Mouse (Mus musculus) ES-E14 (cell line): ENCODE measurements around the gene Ank3. TPM values are rescaled to one million over a fixed set of nuclear protein-coding genes. Genes with fewer than 3 reads are reported as not detected.

Source experiments
- DNase-seq: peaks from one replicate; pipeline ENCODE4 v3.0.0-alpha.2; 2013; ENCODE audit warnings: low read depth, low spot score
- H3K27ac ChIP-seq: 2 replicates; pipeline ENCODE4 v1.5.1; 2012; ENCODE audit warnings: low read depth, mild to moderate bottlenecking, low read length, moderate library complexity, mixed read lengths; ENCODE audit not compliant: poor library complexity, insufficient read depth, severe bottlenecking
- H3K36me3 ChIP-seq: 2 replicates; pipeline ENCODE4 v1.6.1; 2012; ENCODE audit warnings: mild to moderate bottlenecking, low read length, moderate library complexity, mixed read lengths; ENCODE audit not compliant: control insufficient read depth, poor library complexity, insufficient read depth, severe bottlenecking
- H3K4me1 ChIP-seq, 2 experiments: fragments of 150-350 bp in 1 of 2; sonication (generic) in 1 of 2; 2 replicates each; pipeline ENCODE4 v1.6.1; 2012; ENCODE audit warnings: low read length in 2 of 2, mild to moderate bottlenecking in 1 of 2, mixed read lengths in 1 of 2; ENCODE audit not compliant: control insufficient read depth in 2 of 2, insufficient read depth in 2 of 2, poor library complexity in 1 of 2
- H3K4me3 ChIP-seq, 2 experiments: fragments of 150-350 bp in 1 of 2; sonication (generic) in 1 of 2; 2 replicates each; pipeline ENCODE4 v1.5.1; 2012; ENCODE audit warnings: low read length in 2 of 2, low read depth in 1 of 2, mild to moderate bottlenecking in 1 of 2, mixed read lengths in 1 of 2; ENCODE audit not compliant: insufficient read depth in 1 of 2, poor library complexity in 1 of 2, severe bottlenecking in 1 of 2
- H3K9ac ChIP-seq: 2 replicates; pipeline ENCODE4 v1.6.1; 2012; ENCODE audit warnings: low read depth, mild to moderate bottlenecking, low read length, mixed read lengths; ENCODE audit not compliant: poor library complexity, insufficient read depth, severe bottlenecking
- H3K9me3 ChIP-seq: fragments of 150-350 bp; sonication (generic); 2 replicates; pipeline ENCODE4 v1.6.1; 2012; ENCODE audit warnings: low read depth, mild to moderate bottlenecking, low read length; ENCODE audit not compliant: control insufficient read depth, insufficient read depth
- CHD2 ChIP-seq: IDR thresholded peaks from 2 replicates; pipeline ENCODE4 v1.6.1; 2014; ENCODE audit warnings: mild to moderate bottlenecking, low read depth, low read length, inconsistent platforms
- HCFC1 ChIP-seq: IDR thresholded peaks from 2 replicates; pipeline ENCODE4 v1.6.1; 2012; ENCODE audit warnings: low read length, inconsistent platforms, borderline replicate concordance; ENCODE audit not compliant: insufficient read depth
- MAFK ChIP-seq: IDR thresholded peaks from 2 replicates; pipeline ENCODE4 v1.6.1; 2014; ENCODE audit warnings: mild to moderate bottlenecking, low read depth, low read length, inconsistent platforms; ENCODE audit not compliant: insufficient read depth
- ZC3H11A ChIP-seq: IDR thresholded peaks from 2 replicates; pipeline ENCODE4 v1.6.1; 2012; ENCODE audit warnings: low read depth, mild to moderate bottlenecking, inconsistent platforms, low read length, borderline replicate concordance
- ZNF384 ChIP-seq: IDR thresholded peaks from 2 replicates; pipeline ENCODE4 v1.6.1; 2012; ENCODE audit warnings: low read depth, low read length, inconsistent platforms
- in situ Hi-C, 2 experiments: fragments of 600-800 bp; cut with MboI; formaldehyde crosslinking; loops; one replicate each; pipeline ENCODE4 v1.15.1; 2025; ENCODE audit warnings: low sequenced_read_pairs in 2 of 2, inconsistent platforms in 1 of 2; ENCODE audit not compliant: unreplicated experiment in 2 of 2
- total RNA-seq: library from RNA; depleted of rRNA; stranded (reverse); fragments of 300-350 nt; gene quantifications from 2 replicates; pipeline ENCODE4 v1.2.3, GENCODE M21; 2012

Gene Ank3
- total RNA-seq, 1 experiment = 6.5 TPM

DNA sequence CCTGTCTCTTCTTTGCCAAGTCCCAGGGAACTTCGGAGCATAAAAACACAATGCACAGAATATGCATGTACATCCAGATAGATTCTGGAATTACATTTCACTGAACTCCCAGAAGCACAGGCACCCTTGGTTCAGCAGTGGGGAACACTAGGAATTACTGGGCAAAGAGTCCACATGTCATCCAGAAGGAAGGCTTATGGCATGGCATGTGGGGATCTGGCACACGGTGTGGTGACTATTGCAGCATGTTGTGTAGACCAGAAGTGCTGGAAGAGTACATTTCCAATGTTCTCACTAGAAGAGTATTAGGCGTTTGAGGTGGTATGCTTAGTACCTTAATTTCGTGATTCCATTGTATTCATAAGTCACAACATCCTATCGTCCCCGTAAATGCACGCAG is 422.7 kb downstream of the Ank3 start:
- Histone ChIP-seq H3K36me3 (no peaks in the 10 kb centered on the region), H3K4me1 (no peaks in the 10 kb centered on the region), H3K27ac (no peak overlapping the region), H3K9me3 (no peaks in the 10 kb centered on the region), H3K4me3 (no peak overlapping the region), H3K9ac (no peak overlapping the region)
- no peak for TF ChIP-seq HCFC1
- in situ Hi-C loops = no loop called here
- no peak for DNase-seq

- Histone ChIP-seq H3K4me3 (no peak overlapping the region), H3K36me3 (no peaks in the 10 kb centered on the region), H3K4me1 (no peaks in the 10 kb centered on the region), H3K9ac (no peak overlapping the region), H3K27ac (no peak overlapping the region), H3K9me3 (no peaks in the 10 kb centered on the region)
- no peak for DNase-seq
- in situ Hi-C loops = loop anchor here (25.0 kb wide), 1 partner anchor 166 kb away; no protein-coding TSS in a partner anchor
- no peak for TF ChIP-seq ZC3H11A
- no peak for TF ChIP-seq ZNF384
- TF ChIP-seq MAFK = no peak
- TF ChIP-seq CHD2 = no peak
- TF ChIP-seq HCFC1 = no peak
These were observed 430.2 kb downstream of the Ank3 start for GRCm38 (mm10) chr10:69828770-69829169.

- H3K4me1 ChIP-seq = no peaks in the 10 kb centered on the region
- no peak for DNase-seq
- in situ Hi-C loops = loop anchor here (25.0 kb wide), 1 partner anchor 167 kb away; no protein-coding TSS in a partner anchor
These were observed 430.7 kb downstream of the Ank3 start for GRCm38 (mm10) chr10:69829236-69829635.

DNA sequence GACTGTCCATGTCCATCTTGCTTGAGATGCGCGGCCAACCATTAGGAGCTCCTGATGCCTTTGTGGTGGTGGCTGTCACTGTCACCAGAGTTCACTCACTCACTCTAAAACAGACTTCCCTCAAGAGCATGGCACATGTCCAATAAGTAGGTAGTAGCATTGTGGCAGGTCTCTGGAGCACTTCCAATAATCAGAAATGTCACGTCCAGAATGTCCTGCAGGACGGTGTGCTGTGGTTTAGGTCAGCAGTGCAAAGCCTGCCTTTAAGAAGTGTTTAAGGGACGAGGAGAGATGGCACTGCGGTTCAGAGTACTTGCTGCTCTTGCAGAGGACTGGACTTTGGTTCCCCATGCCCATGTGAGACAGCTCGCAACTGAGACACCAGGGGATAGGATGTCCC is 433.0 kb downstream of the Ank3 start:
- Histone ChIP-seq H3K9me3 (no peaks in the 10 kb centered on the region), H3K4me3 (no peak overlapping the region), H3K36me3 (no peaks in the 10 kb centered on the region), H3K27ac (no peak overlapping the region), H3K4me1 (no peaks in the 10 kb centered on the region), H3K9ac (no peak overlapping the region)
- in situ Hi-C loops = loop anchor here (25.0 kb wide), 1 partner anchor 169 kb away; no protein-coding TSS in a partner anchor
- no peak for DNase-seq
- TF ChIP-seq ZC3H11A = no peak
- TF ChIP-seq ZNF384 = no peak
- TF ChIP-seq HCFC1 = no peak
- no peak for TF ChIP-seq CHD2
- TF ChIP-seq MAFK = no peak

More at GRCm38 (mm10) chr10:69829236-69829635, 430.7 kb downstream of the Ank3 start:
- Histone ChIP-seq H3K36me3 (no peaks in the 10 kb centered on the region), H3K4me3 (no peak overlapping the region), H3K27ac (no peak overlapping the region), H3K9me3 (no peaks in the 10 kb centered on the region), H3K9ac (no peak overlapping the region)
- TF ChIP-seq ZNF384 (no peak), HCFC1 (no peak), CHD2 (no peak), ZC3H11A (no peak), MAFK (no peak)

DNA sequence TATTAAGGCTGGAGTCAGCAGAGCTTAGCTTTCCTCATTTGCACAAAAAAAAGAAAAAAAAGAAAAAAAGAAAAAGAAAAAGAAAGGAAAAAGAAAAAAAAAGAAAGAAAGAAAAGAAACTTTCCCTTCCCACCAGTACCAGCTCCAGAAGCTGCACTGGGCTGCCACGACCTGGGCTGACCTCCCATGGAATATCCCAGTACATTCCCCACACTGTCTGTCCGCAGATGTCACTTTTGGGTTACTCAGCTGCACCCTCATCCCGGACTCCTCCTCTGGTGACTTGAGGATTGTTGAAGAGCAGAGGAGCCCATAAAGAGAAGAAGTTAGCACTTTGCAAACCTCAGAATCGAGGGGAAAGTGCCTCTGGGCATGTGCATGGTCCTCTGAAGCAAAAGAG is 433.7 kb downstream of the Ank3 start:
- Histone ChIP-seq H3K9me3 (no peaks in the 10 kb centered on the region), H3K4me1 (no peaks in the 10 kb centered on the region), H3K9ac (no peak overlapping the region), H3K4me3 (no peak overlapping the region), H3K36me3 (no peaks in the 10 kb centered on the region), H3K27ac (no peak overlapping the region)
- DNase-seq = no peak
- TF ChIP-seq HCFC1 = no peak
- no peak for TF ChIP-seq CHD2
- TF ChIP-seq MAFK = no peak
- no peak for TF ChIP-seq ZC3H11A
- no peak for TF ChIP-seq ZNF384
- in situ Hi-C loops = loop anchor here (25.0 kb wide), 1 partner anchor 170 kb away; no protein-coding TSS in a partner anchor
